Mouse (Mus musculus) inflammation-experienced regulatory T-cells, adult 6 months (primary cell): ENCODE measurements around the gene Fbxo36. TPM values are rescaled to one million over a fixed set of nuclear protein-coding genes. Genes with fewer than 3 reads are reported as not detected.

ENCODE experiments used
- ATAC-seq: one replicate; pipeline ENCODE4 v1.8.0; 2017
- polyA plus RNA-seq, 3 experiments: library from polyadenylated mRNA; unstranded; fragments of 100-300 nt; shearing (Covaris generic); gene quantifications; one replicate each; pipeline ENCODE4 v1.2.1; 2017

Fbxo36 gene
- polyA plus RNA-seq, 3 experiments from 2014 or later = 1.7 to 3.1 (median 2.0) TPM

DNA sequence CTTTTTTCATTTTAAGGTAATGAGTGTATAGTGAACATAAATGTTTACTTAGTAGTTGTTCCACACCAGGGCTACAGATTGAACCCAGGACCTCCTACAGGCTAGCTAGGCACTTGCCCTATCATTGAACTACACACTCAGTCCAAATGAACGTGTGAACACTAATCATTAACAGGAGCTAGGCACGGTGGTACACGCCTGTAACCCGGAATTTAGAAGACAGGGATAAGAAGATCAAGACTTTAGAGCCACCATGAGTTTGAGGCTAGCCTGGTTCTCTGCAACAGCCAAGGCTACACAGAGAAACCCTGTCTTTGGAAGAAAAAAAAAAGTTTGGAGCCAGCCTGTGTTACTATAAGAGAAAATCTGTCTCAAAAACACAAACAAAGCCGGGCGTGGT is 20.0 kb downstream of the Fbxo36 start:
- ATAC-seq = no peak

DNA sequence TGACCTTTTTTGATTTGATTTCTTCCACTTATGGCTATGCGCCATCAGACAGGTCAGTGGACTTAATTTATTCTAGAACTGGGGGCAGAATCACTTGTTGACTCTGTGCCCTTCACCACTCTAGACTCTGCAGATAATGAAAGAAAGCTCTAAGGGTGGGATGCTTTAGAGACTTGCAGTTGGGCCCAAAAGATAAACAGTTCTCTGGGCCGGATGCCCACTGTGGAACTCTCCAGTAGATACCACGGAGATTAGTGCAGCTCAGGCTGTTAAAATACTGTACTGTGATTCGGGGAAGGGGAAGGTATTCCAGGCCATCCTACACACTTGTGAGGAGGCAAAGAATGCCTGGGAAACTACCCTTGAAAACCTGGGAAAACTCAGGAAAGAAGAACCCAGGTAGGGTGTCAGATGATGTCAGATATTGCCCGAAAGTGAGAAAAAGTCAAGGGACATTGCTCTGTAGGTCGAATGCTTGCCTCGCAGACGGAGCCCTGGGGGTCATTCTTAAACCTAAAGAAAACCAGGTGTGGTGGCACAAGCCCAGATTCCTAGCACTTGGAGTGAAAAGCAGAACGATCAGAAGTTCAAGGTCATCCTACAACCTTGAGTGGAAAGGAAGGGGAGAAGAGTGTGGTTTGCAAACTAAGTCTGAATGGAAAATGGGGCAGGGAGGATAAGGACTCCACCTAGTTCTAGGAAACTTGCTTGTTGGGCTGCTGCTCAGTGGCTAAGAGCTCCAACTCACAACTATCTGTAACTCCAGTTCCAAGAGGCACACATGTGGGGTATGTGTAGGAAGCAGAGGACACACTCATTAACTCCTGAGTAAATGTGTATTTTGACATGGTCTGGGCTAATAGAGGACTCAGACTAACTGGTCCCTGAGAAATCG is 21.0 kb downstream of the Fbxo36 start:
- no peak for ATAC-seq

DNA sequence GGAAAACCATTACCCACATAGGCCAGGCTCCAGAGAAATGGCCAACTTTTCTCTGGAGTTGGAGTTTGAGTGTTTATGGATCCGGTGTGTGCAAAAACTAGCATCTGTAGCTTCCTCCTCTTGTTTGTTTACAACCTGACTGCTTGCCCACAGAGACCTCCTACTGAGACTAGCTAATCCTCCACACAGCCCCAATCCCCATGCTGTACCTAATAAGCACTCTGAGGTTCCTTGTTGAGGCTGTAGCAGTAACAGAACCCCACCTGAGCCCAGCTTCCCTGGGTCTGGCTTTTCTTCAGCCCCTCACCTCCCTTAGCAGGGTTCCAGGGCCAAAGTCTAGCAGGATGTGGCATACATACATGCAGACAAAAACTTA is 21.6 kb downstream of the Fbxo36 start:
- ATAC-seq = no peak

DNA sequence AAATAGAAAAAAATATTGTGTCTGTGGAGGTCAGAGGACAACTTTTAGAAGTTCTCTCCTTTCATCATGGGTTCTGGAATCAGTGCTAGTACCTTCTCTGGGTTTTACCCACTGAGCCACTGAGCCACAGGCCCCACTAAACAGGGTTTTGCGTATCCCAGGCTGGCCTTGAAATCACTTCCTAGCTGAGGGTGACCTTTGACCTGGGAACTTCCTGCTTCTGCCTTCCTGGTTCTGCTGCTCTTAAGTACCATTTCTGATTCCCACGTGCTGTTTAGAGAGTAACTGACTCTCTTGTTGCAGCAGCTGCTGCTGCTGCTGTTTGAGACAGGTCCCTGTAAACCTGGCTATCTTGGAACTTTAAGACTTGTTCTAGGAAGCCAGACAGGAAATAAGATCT is 25.0 kb downstream of the Fbxo36 start:
- ATAC-seq = no peak

DNA sequence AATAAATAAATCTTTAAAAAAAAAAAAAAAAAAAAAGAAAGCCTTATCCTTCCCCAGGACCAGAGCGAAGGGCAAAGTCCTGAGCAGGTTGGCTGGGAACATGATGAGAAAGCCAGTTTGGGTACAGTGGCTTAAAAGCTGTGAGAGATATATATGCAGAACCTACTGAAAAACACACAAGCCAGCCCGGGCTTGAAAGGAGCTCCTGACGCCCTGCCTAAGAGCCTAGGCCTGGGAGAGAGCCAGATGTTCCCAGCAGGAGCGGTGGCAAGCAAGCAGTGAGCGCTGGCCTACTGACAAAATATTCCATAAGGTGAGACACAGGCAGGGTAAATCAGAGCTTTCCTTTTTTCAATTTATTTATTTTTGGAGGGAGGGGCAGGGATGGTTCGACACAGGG is 26.6 kb downstream of the Fbxo36 start:
- ATAC-seq = no peak

DNA sequence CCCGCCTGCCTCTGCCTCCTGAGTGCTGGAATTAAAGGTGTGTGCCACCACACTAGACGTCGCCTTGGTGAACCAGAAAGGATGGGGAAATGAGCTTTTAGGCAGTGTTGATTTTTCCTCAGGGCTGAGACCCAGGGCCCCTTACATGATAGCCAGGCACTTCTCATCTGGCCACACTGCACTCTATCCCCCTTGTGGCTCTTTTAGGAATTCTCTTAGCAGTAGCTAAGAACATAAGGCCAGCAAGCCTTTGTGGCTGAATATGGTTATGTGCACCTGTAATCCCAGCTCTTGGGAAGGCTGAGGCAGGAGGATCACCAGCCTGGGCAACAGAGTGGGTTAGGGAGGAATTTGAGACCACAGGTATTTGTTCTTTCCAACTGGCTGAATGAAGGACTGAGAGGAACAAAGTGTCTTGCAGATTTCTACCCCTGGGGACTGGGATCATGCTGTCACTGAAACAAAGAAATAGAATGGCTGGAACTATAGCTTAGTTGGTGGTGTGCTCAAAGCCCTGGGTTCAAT is 27.1 kb downstream of the Fbxo36 start:
- ATAC-seq = no peak

DNA sequence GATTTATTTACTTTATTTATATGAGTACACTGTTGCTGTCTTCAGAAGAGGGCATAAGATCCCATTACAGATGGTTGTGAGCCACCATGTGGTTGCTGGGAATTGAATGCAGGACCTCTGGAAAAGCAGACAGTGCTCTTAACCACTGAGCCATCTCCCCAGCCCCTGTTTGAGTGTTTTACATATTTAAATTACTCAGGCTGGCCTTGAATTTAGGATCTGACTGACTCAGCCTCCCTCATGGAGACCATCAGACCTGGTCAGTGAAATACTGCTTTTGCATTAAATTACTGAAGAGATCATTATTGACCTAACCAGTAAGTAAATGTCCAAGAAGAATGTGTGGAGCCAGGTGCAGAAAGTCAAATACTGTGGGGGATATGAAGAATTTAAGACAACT is 28.7 kb downstream of the Fbxo36 start:
- ATAC-seq = no peak

DNA sequence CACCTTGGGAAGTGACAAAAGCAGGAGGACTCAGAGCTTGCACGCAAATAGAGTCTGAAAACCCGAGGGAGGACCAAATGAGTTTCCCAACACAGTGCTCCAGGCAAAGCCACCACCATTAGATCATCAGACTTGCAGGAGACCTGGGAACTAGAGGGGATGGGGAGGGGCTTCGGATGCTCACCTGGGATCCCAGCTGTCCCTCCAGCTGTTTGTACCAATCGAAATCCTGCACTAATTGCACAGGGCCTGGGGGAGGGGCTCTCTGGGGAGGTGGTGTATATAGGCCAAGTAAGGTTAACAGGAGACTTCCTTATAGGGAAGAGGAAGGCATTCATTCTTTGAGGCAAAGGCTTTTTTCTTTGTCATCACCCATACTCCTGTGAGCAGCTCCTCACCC is 29.2 kb downstream of the Fbxo36 start:
- ATAC-seq = no peak

DNA sequence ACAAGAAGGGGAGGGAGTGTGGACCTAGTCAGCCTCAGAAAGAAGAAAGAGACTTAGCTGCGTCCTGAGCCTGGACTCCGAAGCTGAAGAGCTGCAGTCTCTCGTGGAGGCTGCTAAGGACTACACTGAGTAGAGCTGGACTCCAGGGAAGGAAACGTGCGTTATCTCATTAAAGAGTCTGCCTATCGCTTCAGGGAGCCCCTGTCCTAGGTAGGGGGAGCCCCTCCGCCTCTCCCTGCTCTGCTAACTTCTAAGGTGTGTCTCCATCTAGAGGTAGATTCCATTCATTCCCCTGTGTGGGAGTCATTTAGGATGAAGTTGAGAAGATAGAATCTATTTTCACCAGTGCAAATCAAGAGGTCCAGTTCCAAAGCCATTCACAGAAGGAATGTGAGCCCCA is 29.9 kb downstream of the Fbxo36 start:
- ATAC-seq = no peak

DNA sequence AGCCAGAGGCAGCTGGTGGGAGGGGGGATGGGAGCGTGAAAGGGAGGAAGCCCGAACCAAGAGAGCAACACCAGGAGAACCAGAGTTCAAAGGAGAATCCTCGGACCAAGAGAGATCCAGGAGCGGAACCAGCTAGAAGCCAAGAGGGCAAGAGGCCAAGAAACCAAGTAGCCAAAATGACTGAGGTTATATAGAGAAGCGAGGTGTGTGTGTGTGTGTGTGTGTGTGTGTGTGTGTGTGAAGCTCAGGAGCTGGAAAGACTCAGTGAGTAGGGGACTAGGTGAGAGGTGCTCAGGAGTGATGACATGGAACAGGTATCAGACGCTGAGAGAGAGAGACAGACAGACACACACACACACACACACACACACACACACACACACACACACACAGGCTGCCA is 31.5 kb downstream of the Fbxo36 start:
- no peak for ATAC-seq

DNA sequence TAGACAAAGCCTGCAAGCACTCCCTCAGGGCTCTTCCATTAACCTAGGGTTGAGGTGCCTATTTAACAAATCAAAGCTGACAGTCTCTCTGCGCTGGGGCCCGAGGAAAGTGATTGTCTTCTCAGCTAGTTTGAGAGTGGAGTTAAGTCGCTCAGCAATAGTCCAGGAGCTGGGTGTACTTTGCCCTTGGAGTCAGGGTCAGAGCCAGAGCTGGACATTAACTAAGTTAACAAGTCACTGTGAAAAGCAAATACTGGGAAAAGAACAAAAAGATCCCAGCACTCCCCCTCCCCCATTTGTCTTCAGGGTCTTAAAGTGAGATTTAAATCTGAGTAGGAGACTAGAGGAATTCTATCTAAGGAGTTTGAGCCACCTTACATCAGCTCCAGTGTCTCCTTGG is 32.5 kb downstream of the Fbxo36 start:
- ATAC-seq = no peak

DNA sequence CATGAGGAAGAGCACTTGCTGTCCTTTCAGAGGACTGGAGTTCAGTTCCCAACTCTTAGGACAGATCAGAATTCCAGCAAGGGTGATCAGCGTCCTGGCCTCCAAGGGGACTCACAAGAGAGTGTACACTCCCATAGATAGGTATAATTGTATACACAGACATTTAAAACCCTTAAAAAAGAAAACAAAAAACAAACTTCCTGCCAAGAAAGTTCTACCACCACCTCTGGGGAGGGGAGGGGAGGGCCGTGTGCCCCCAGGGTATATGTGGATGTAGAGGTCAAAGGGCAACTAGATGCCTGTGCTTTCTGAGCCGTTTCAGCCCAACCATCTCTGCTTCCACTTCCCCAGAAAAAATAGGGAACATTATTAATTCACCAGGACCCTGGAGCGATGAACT is 33.3 kb downstream of the Fbxo36 start:
- no peak for ATAC-seq

DNA sequence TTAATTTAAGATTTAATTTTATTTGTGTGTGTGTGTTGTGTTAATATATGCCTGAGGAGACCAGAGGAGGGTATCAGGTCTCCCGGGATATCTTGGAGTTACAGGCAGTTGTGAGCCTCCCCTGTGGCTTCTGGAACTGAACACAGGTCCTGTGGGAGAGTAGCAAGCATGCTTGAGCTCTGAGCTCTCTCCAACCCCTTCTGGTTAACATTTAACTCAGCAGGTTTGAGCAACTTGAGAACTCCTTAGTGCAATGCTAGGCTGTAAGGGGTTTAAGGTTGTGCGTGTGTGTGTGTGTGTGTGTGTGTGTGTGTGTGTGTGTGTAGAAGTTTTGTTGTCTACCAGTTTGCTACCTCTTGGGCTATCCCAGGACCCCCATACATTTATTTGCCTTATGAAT is 37.9 kb downstream of the Fbxo36 start:
- ATAC-seq = no peak

DNA sequence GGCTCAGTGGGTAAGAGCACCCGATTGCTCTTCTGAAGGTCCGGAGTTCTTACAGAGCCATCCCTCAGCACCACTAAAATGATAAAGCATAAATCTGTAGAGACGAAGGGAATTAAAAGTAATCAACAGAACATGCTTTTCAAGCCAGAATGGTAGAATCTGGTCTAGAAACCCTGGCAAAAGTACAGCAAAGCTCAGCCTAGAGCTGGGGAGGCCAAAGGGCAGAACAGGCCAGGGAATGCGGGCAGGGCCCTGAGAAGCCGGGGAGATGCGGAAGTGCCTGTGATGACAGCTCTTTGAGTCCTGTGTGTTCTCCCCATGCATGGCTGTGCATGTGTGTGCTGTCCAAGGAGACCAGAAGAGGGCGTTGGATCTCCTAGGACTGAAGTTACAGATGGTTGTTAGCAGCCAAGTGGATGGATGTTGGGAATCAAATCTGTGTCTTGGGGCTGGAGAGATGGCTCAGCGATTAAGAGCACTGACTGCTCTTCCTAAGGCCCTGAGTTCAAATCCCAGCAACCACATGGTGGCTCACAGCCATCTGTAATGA is 40.0 kb downstream of the Fbxo36 start:
- no peak for ATAC-seq

DNA sequence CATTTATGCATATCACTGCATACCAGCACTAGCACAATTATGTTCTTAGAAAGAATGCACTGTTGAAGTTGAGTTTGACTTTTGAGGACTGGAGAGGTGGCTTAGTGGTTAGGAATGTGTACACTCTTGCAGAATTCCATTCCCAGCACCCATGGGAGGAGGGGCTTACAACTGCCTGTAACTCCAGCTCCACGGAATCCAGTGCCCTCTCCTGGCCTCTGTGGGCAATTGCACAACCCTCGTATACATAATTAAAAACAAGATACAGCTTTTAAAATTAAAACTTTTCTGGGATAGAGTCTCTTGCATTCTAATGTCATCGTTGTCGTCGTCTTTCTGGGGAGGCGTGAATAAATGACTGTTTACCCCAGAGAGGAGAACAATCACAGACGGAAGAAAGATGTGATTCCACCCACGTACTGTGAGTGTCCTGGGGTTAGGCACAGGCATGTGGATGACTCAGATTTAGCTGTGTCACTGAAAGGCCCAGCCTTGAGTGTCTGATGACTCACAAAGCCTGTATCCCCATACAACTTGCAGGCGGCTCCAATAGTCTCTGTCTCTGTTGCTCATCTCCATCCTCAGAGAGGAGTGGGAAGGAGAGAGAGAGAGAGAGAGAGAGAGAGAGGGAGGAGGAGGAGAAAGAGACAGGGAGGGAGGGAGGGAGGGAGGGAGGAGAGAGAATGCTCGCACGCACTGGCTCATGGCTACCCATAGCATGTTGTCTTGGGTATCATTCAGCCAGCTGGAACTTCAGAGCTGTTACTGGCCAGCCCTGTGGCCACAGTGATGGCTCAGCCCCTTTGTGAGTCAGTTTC is 41.8 kb downstream of the Fbxo36 start:
- ATAC-seq = no peak

DNA sequence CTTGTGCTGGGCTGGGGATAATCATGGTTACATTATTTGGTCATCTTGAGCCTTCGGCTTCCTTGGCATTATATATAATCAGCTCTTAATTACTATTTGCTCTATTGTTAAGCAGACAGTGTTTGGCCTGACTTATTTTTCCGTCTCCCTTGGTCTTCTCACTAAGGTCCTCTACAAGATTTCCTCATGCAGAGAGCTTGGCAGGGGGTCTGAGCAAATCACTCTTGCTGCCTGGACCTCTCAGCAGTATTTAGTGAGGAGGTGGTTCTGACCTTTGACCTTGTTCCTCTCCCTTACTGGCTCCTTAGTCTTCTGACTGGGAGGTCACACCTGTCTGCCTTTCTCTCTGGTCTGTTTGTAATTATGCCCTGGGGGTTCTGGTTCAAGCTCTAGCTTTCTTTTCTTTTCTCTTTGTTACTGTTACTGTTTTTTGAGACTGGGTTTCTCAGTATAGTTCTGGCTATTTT is 42.5 kb downstream of the Fbxo36 start:
- no peak for ATAC-seq

DNA sequence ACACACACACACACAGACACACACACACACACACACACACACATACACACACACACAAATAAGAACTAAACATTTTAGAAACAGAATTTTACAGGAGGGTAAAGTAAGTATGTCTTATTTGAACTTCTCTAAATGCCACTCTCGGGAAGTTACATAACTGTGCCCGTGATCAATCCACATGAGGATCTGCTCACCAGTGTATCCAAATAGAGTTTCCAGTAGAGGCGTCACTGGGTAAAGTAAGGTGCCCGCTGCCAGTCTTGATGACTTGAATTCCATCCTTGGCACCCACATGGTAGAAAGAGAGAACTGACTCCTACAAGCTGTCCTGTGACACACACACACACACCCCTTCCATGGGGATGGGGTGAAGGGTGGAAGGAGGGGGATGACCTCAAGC is 43.3 kb downstream of the Fbxo36 start:
- ATAC-seq = no peak

DNA sequence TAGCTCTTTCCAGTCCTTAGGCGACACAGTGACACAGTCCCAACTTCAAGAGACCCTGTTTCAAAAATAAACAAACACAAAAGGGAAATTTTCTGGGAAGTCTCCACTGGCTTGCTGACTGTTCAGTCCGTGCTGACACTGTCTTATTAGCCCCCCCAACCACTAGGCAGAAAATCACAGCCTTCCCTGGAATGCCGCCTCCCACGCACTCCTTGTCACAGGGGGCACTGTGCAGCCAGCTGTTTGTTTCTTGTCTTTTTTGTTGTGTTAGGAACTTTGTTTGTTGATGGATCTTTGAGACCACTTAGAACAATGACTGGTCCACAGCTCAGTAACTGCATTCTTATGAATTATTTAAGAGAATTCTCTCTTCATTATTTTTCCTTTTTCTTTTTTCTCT is 44.2 kb downstream of the Fbxo36 start:
- no peak for ATAC-seq

DNA sequence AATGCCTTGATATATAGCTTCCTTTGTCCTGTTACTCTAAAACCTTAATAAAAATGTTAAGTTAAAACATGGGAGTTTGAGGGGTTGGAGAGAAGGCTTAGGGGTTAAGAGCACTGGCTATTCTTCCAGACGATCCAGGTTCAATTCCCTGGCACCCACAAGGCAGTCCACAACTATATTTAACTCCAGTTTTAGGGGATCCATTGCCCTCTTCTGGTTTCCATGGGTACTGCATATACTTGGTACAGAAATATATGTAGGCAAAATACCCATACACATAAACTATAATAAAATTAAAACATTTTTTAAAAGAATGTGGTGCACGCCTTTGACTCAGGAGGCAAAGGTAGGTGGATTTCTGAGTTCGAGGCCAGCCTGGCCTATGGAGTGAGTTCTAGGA is 45.5 kb downstream of the Fbxo36 start:
- no peak for ATAC-seq

DNA sequence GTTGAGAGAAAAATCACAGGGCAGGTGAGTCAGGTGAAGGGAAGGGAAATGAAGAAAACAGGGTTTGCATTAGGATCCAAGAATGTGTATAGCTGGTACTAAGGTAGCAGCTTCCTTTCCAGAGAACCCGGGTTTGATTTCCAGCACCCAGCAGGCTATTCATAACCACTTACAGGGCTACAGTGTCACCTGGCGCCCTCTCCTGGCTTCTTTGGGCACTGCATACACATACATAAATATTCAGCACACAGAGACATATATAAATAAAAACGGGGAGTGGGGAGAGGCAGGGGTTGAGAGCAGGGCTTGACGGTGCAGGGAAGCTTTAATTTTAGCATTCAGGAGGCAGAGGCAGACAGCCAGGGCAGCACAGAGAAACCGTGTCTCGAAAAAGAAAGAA is 46.3 kb downstream of the Fbxo36 start:
- ATAC-seq = no peak

DNA sequence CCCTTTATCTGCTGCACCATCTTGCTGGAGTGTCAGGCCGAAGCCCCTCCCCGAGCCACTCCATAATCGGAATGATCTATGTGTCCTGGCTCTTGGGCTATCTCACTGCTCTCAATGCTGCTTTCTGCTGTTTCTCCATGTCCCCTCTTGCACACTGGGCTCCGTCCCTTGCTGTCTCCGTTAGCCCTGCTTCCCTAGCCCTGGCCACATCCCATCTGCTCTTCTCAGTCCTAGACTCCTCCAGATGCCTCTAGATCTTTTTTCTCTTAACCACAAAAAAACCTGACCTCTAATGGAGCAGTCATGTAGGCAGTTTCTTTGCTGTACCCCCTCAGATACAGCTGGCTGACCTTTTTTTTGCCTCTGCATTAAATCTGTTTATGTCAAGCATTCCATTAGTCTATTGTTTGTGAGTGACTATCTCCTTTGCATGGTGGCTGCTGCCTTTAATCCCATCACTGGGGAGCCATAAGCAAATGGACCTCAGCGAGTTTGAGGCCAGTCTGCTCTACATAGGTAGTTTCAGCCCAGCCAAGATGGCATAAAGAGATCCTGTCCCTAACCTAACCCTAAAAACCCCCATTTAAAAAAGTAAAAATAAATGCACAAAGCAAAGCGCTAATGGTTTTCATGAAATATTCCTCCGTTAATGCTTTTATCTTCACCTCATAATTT is 49.8 kb downstream of the Fbxo36 start:
- ATAC-seq = no peak

DNA sequence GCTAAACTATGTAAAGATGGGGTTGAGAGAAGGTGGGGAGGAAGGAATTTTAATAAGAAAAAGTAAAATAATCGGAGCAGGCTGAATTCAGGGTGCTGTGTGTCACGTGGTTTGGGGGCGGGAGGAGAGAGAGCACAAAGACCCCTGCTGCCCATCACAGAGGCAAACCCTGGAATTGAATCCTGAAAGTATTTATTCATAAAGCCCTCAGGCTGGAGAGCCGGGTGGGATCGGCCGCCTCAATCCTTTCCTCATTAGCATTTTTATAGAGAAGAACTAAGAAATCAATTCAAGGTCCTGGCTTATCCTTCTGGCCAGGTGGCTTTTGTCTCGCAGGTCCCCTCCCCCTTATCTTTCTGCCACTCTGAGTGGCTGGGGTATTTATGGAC is 50.4 kb downstream of the Fbxo36 start:
- ATAC-seq = no peak

DNA sequence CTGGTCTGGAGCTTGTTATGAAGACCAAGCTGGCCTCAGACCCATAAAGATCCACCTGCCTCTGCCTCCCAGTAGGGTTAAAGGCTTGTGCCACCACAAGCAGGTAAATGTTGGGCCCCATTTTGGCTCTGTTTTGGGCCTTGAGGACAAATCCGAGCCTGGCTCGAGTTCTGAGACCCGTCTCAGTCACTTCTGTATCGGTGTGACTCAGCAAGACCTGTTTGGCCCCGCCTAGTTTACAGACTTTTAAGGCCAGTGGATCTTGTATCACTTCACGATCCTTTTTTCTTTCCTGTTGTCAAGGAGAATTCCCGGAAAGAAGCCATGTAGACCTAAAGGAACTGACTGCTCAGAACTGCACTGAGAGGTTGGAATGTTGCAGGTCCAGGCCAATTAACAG is 50.9 kb downstream of the Fbxo36 start:
- no peak for ATAC-seq
